ENCODE assay signal across 8 mouse cellular contexts in the genomic region with DNA sequence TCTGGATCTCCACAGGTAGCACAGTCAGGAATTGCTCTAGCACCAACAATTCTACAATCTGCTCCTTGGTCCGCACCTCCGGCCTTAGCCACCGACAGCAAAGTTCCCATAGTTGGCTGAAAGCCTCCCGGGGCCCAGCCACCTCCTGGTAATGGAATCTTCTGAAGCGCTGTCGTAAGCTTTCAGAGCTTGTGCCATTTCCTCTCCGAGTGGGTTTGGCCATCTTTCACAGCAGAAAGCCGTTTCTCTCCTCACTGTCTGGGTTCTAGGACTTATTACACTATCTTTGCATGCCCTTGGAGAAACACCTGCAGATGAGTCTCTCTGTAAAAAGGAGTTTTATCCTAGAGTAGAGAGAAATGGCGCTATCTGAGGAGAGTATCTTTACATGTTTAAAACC. TPM values are rescaled to one million over a fixed set of nuclear protein-coding genes. Genes with fewer than 3 reads are reported as not detected.
DNase-seq lines count a peak whose midpoint lies in the region; ATAC-seq lines count a peak whose summit lies in the region.

No protein-coding gene starts in this region.

- H3K9me3 ChIP-seq in hindbrain, embryonic 13.5 days: no peaks in the 10 kb centered on the region
- H3K9me3 ChIP-seq in liver, embryonic 11.5 days (ENCODE audit: control insufficient read depth, low read length): no peaks in the 10 kb centered on the region

- H3K4me2 ChIP-seq in hindbrain, embryonic 13.5 days: peak overlapping the region; percentile 89
- peak overlapping the region; percentile 99 for H3K4me2 ChIP-seq in liver, embryonic 11.5 days

- H3K27ac ChIP-seq in hindbrain, embryonic 13.5 days: 0 out of 2 replicates have a peak overlapping the region, but pooled peaks have one; percentile 92
- H3K27ac ChIP-seq in liver, embryonic 11.5 days (ENCODE audit: low read depth, low read length): 0 out of 2 replicates have a peak overlapping the region, but pooled peaks have one; percentile 84

- peak overlapping the region; percentile 90 for H3K9ac ChIP-seq in hindbrain, embryonic 13.5 days
- peak overlapping the region; percentile 83 for H3K9ac ChIP-seq in liver, embryonic 11.5 days (ENCODE audit: low read depth, low read length)

- peak overlapping the region; percentile 68 for H3K4me3 ChIP-seq in hindbrain, embryonic 13.5 days
- H3K4me3 ChIP-seq in liver, embryonic 11.5 days (ENCODE audit: low read depth, low read length): peak overlapping the region; percentile 86

- peaks cover 37% of the 10 kb centered on the region for H3K4me1 ChIP-seq in hindbrain, embryonic 13.5 days (replicated peaks)
- H3K4me1 ChIP-seq in liver, embryonic 11.5 days (replicated peaks; ENCODE audit: control insufficient read depth, insufficient read depth, low read length): peaks cover 20% of the 10 kb centered on the region

- intact Hi-C loops in gastrocnemius, postnatal 36 days (cut with DNase I): no loop called here

- peaks cover 26% of the 10 kb centered on the region for H3K36me3 ChIP-seq in hindbrain, embryonic 13.5 days
- H3K36me3 ChIP-seq in liver, embryonic 11.5 days (ENCODE audit: control insufficient read depth, insufficient read depth, low read length): peaks cover 9% of the 10 kb centered on the region; the same call in 1 of the 2 replicates

- H3K27me3 ChIP-seq in hindbrain, embryonic 13.5 days: no peaks in the 10 kb centered on the region
- H3K27me3 ChIP-seq in liver, embryonic 11.5 days (replicated peaks; ENCODE audit: control insufficient read depth, insufficient read depth, low read length): no peaks in the 10 kb centered on the region

- peak; percentile 22; the same call in 1 of the 2 replicates for ATAC-seq in erythroid progenitor cell, adult 5-6 weeks (replicated peaks; ENCODE audit: low FRiP score, poor library complexity, severe bottlenecking)
- no peak for ATAC-seq in hindbrain, embryonic 13.5 days (ENCODE audit: low FRiP score)
- ATAC-seq in liver, embryonic 11.5 days (replicated peaks; ENCODE audit: low FRiP score): no peak

- WGBS in hindbrain, embryonic 13.5 days: 9% methylated on average over 9 of the region's 9 CpGs
- 8% methylated on average over 9 of the region's 9 CpGs for WGBS in liver, embryonic 11.5 days

- peak; percentile 26 for DNase-seq in gastrocnemius, adult 18-20 months (ENCODE audit: low spot score)
- no peak for DNase-seq in gastrocnemius, postnatal 36 days
- DNase-seq in adrenal gland, postnatal 25 days: peak; percentile 46
- no peak for DNase-seq in liver, embryonic 11.5 days (ENCODE audit: low spot score)
- DNase-seq in naive thymus-derived CD4-positive, alpha-beta T cell, adult 2 months (ENCODE audit: low read depth): peak; percentile 53
- DNase-seq in frontal cortex, postnatal 25 days (ENCODE audit: low spot score in 2 of 2): no peak

RNA-seq across cellular contexts. Expression of a gene that starts 0.6 kb away (rescaled TPM):
- 10 to 100 TPM in 1 of 2 experiments, 1 to 10 TPM in 1; 9.0 to 15.3 TPM for total RNA-seq in gastrocnemius, adult 18-20 months (2021)
- total RNA-seq in gastrocnemius, postnatal 36 days (2021): 10 to 100 TPM; 10.2 to 11.5 TPM
- 47.1 and 56.7 TPM in 2 replicates for total RNA-seq in adrenal gland, postnatal 25 days (2021)
- 65.0 and 76.4 TPM in 2 replicates for total RNA-seq in erythroid progenitor cell, adult 5-6 weeks (2015; ENCODE audit: low replicate concordance)
- 47.6 and 50.1 TPM in 2 replicates for total RNA-seq in erythroid progenitor cell, adult 5-6 weeks (2017; ENCODE audit: low replicate concordance)
- polyA plus RNA-seq in hindbrain, embryonic 13.5 days (2015; fragmentation: Nextera tagmentation; extraction: Ambion mirVana): 55.4 and 56.3 TPM in 2 replicates
- polyA plus RNA-seq in liver, embryonic 11.5 days (2014; fragmentation: Nextera tagmentation; extraction: Ambion mirVana): 50.4 and 51.0 TPM in 2 replicates

RNA-seq across cellular contexts. Expression of a gene that starts 1.0 kb away (rescaled TPM):
- 1 to 10 TPM; 4.1 to 4.6 TPM for total RNA-seq in gastrocnemius, adult 18-20 months (2021)
- 1 to 10 TPM; 3.6 to 4.6 TPM for total RNA-seq in gastrocnemius, postnatal 36 days (2021)
- 20.7 and 22.9 TPM in 2 replicates for total RNA-seq in adrenal gland, postnatal 25 days (2021)
- 14.3 and 17.3 TPM in 2 replicates for total RNA-seq in erythroid progenitor cell, adult 5-6 weeks (2015; ENCODE audit: low replicate concordance)
- total RNA-seq in erythroid progenitor cell, adult 5-6 weeks (2017; ENCODE audit: low replicate concordance): 12.0 and 18.1 TPM in 2 replicates
- polyA plus RNA-seq in hindbrain, embryonic 13.5 days (2015; fragmentation: Nextera tagmentation; extraction: Ambion mirVana): 8.3 and 9.9 TPM in 2 replicates
- 7.6 and 8.8 TPM in 2 replicates for polyA plus RNA-seq in liver, embryonic 11.5 days (2014; fragmentation: Nextera tagmentation; extraction: Ambion mirVana)

RNA-seq across cellular contexts. Expression of a gene that starts 29.4 kb away (rescaled TPM):
- 1 to 10 TPM; 3.1 to 3.3 TPM for total RNA-seq in gastrocnemius, adult 18-20 months (2021)
- total RNA-seq in gastrocnemius, postnatal 36 days (2021): 1 to 10 TPM; 2.7 to 4.1 TPM
- 11.4 and 12.3 TPM in 2 replicates for total RNA-seq in adrenal gland, postnatal 25 days (2021)
- total RNA-seq in erythroid progenitor cell, adult 5-6 weeks (2015; ENCODE audit: low replicate concordance): 1.4 and 5.0 TPM in 2 replicates
- total RNA-seq in erythroid progenitor cell, adult 5-6 weeks (2017; ENCODE audit: low replicate concordance): 3.0 and 3.1 TPM in 2 replicates
- 23.9 and 24.5 TPM in 2 replicates for polyA plus RNA-seq in hindbrain, embryonic 13.5 days (2015; fragmentation: Nextera tagmentation; extraction: Ambion mirVana)
- 16.8 and 17.1 TPM in 2 replicates for polyA plus RNA-seq in liver, embryonic 11.5 days (2014; fragmentation: Nextera tagmentation; extraction: Ambion mirVana)

RNA-seq across cellular contexts. Expression of a gene that starts 29.7 kb away (rescaled TPM):
- total RNA-seq in gastrocnemius, adult 18-20 months (2021): 10 to 100 TPM; 14.0 to 16.4 TPM
- total RNA-seq in gastrocnemius, postnatal 36 days (2021): 10 to 100 TPM; 14.7 to 15.0 TPM
- total RNA-seq in adrenal gland, postnatal 25 days (2021): 19.4 and 21.5 TPM in 2 replicates
- 8.0 and 22.7 TPM in 2 replicates for total RNA-seq in erythroid progenitor cell, adult 5-6 weeks (2015; ENCODE audit: low replicate concordance)
- total RNA-seq in erythroid progenitor cell, adult 5-6 weeks (2017; ENCODE audit: low replicate concordance): 9.4 and 10.9 TPM in 2 replicates
- 32.0 and 33.0 TPM in 2 replicates for polyA plus RNA-seq in hindbrain, embryonic 13.5 days (2015; fragmentation: Nextera tagmentation; extraction: Ambion mirVana)
- 17.8 and 18.5 TPM in 2 replicates for polyA plus RNA-seq in liver, embryonic 11.5 days (2014; fragmentation: Nextera tagmentation; extraction: Ambion mirVana)

Comparison
In these comparisons a context has a peak if more than half of its experiments do, and no peak if none do; other contexts are left out.
1. DNase-seq: peak in gastrocnemius, adult 18-20 months (single experiment), adrenal gland, postnatal 25 days (single experiment) and naive thymus-derived CD4-positive, alpha-beta T cell, adult 2 months (single experiment); none in gastrocnemius, postnatal 36 days (0 of 2), liver, embryonic 11.5 days (single experiment) and frontal cortex, postnatal 25 days (0 of 2).